Mouse (Mus musculus): Measurements from ENCODE around the gene Cyfip1.

Cyfip1 gene

DNA sequence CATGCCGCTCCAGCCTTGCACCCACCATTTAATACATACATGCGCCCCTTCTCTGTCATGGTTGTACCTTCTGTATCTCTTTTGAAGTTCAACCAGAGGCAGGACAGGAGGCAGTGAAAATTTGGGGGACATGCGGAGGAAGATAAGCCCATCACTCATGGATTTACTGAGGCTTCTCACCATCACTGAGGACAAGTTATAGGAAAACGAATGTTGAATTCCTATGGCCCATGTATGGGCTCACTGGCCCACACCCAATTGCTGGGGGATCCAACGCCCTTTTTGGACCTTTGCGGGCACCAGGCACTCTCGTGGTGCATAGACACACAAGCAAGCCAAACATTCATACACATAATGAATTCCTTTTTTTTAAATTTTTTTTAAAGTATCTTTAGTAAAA, at the start of gene Cyfip1:
Cyfip1 (plus strand) TSS at position 301 of the 400 bp plus-strand sequence.
- DNase-seq = no peak

GRCm38 (mm10) chr7:55792280-55792679, 49.3 kb upstream of the Cyfip1 start:
- no peak for DNase-seq

- DNase-seq = no peak
Observed at GRCm38 (mm10) chr7:55793236-55793951, 48.2 kb upstream of the Cyfip1 start.

GRCm38 (mm10) chr7:55793952-55794603, 47.5 kb upstream of the Cyfip1 start, which contains the start of gene Tubgcp5:
Tubgcp5 (plus strand) TSS chr7:55794154.
- DNase-seq = peak; percentile 97

DNA sequence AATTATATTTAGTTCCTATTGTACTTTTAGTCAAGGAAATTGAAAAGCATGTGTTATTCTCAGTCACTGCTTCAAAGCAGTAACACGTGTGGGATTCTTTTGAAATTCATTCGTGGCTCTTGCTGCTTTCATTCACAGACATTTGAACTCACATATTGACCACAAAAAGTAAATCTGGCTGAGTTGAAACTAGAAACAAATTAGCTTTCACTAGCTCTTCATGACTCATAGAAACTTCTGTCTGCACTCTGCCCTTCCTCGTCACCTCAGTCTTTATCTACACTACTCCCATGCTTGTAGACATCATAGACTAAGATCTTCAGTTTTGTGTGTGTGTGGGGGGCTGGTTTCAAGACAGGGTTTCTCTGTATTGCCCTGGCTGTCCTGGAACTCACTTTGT, 41.6 kb upstream of the Cyfip1 start:
- DNase-seq = no peak

DNA sequence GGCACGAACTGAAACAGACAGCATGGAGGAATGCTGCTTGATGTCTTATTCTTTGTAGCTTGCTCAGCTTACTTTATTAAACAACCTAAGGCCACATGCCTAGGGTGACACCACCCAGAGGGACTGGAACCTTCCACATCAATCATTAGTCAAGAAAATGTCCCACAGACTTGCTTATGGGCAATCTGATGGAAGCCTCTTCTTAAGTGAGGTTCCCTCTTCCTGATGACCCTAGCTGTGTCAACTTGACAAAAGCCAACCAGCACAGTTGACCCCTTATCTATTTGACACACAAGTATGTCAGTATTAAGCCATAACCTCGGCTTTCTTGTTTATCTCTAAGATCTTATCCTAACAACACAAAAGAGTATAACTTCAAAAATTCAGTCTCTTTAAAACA, 31.6 kb upstream of the Cyfip1 start:
- DNase-seq = no peak

- no peak for DNase-seq
Observed at GRCm38 (mm10) chr7:55824468-55824867, 17.1 kb upstream of the Cyfip1 start.

- no peak for DNase-seq
Observed at GRCm38 (mm10) chr7:55827551-55827950, 14.0 kb upstream of the Cyfip1 start.

DNA sequence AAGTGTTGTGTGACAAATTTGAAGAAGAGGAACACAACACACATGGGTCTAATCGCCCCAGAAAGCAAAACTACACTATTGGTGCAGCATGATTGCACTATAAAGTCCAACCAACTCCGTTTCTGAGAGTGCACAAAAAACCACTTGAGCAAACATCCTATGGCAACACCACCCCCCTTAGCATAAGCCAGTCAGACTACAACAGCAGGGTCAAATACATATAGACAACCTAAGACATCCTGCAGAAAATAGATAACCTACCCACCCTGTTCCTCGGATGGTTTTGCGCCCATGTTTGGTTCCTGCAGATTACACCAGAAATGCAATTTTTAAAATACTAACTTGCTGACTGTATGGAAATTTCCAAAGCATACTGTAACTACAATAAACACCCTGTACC, 4.7 kb upstream of the Cyfip1 start:
- no peak for DNase-seq

GRCm38 (mm10) chr7:55841977-55842503, 495 bp downstream of the Cyfip1 start:
- DNase-seq = peak; percentile 95

GRCm38 (mm10) chr7:55842504-55843152, 1.1 kb downstream of the Cyfip1 start:
- DNase-seq = no peak

- no peak for DNase-seq
Observed at GRCm38 (mm10) chr7:55846606-55847312, 5.2 kb downstream of the Cyfip1 start.

GRCm38 (mm10) chr7:55849948-55850571, 8.5 kb downstream of the Cyfip1 start:
- DNase-seq = no peak

GRCm38 (mm10) chr7:55852787-55853186, 11.2 kb downstream of the Cyfip1 start:
- DNase-seq = no peak

DNA sequence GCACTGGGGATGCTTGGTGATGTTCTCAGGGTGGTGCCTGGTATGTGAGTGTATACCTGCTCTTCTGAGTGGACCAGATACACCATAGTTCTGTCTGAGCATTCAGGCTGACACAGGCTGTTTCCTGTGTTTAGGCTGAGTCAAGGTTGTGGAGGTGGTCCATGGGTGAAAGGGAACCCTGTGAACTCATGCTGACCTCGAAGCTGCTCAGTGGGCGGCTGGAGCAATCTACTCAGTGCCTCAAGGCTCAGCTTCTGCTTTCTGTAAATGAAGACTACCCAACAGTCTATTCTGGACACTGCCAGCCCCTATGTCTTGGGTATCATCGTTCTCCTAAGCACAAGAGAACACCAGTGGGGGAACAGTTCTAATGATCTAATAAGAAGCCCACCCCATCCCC, 14.1 kb downstream of the Cyfip1 start:
- no peak for DNase-seq

DNA sequence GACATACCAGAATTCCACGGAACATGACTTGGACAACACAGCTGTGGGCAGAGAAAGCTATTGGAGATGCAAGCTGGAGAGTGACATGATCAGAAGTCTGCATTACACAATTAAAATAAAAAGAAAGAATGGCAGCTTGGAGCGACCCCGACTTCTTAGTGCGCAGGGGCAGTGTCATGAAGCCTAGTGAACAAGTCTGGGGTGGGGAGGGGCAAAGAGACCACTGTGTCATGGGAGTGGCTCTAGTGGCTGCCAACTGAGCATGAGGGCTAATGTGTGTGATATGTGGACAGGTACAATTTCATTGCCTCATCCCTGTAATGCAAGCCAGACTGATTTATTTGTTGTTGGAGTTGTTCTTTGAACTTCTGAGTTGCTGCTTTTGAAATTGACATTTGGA, 15.2 kb downstream of the Cyfip1 start:
- no peak for DNase-seq

GRCm38 (mm10) chr7:55857729-55858128, 16.2 kb downstream of the Cyfip1 start:
- no peak for DNase-seq

DNA sequence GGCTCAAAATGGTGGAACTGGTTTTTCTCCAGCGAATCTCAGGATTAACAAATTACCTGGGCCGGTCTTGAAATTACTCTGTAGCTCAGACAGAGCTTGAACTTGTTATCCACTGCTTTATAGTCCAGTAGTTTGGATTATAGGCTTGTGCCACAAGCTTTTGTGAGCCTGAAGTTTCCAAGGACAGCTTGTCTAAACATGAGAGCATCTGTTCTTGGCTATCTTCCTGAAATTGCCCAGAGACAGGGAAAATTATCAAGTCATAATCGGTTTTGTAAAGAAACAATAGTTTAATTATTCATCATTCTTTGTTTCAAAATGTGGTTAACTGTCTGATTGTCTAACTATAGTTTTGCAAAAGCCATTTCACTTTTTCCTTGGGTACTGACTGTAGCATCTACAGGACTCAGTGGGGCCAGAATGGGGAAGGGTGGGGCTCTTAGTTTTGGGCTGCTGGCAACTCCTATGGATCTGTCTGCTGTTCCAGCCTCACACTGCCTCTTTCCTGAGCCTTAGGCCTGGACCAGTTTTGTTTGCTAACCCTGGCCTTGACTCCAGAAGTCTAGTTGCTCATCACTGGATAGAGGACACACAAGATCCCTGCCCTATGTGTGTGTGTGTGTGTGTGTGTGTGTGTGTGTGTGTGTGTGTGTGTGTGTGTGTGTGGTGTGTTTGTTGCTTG, 17.4 kb downstream of the Cyfip1 start:
- no peak for DNase-seq

DNA sequence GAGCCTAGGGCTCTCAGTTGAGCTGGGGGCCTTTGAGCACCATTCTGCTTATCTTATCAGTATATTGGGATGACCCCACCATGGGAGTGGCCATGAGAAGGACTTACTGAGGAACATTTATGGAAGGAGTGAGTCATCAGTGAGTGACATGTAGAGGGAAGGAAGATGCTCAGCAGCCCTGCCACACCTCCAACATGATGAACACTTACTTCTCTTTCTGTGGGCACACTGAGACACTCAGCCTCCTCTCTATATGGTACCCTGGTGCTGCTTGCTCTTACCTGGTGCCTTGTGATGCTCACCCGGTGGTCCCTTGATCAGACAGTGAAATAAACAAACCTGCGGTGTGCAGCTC, 17.9 kb downstream of the Cyfip1 start:
- DNase-seq = no peak

- DNase-seq = no peak
Observed at GRCm38 (mm10) chr7:55859956-55860355, 18.4 kb downstream of the Cyfip1 start.

DNA sequence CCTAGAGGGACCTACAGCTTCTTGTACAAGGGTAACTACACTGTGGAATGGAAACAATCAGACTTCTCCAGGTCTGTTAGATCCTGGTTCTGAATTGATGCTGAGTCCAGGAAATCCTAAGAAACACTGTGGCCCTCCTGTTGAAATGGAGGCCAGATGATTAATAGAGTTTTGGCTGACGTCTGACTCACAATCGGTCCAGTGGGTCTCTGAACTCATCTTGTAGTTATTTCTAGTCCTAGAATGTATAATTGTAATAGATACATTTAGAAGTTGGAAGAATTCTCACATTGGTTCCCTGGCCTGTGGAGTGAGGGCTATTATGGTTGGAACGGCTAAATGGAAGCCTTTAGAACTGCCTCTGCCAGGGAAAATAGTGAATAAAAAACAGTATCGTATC, 19.6 kb downstream of the Cyfip1 start:
- no peak for DNase-seq

- no peak for DNase-seq
Observed at GRCm38 (mm10) chr7:55865044-55865443, 23.5 kb downstream of the Cyfip1 start.

Measured in kidney, adult 11 months (tissue).